Mouse (Mus musculus) hindbrain, postnatal 0 days (tissue): ENCODE data around the gene Rapgef4. TPM values are rescaled to one million over a fixed set of nuclear protein-coding genes. Genes with fewer than 3 reads are reported as not detected.
"Not testable (repeated sequence)": the region's sequence is repeated elsewhere in the genome, so short reads cannot be mapped to it uniquely, and the experiment has no call there.

Experiments used
- ATAC-seq: fragments of 200-750 bp; cut with Nextera tagmentation; 2 replicates; pipeline ENCODE4 v1.8.0; 2017; ENCODE audit warnings: mild to moderate bottlenecking, moderate TSS enrichment, moderate library complexity
- DNase-seq: peaks from one replicate; pipeline ENCODE4 v3.0.0-alpha.2; 2015; ENCODE audit warnings: low spot score
- H3K27ac ChIP-seq: fragments of 300-500 bp; sonication (generic); 2 replicates; pipeline ENCODE4 v1.5.1; 2014; ENCODE audit warnings: mild to moderate bottlenecking
- H3K27me3 ChIP-seq: fragments of 300-500 bp; sonication (generic); 2 replicates; pipeline ENCODE4 v1.6.1; 2014; ENCODE audit warnings: low read length, mixed read lengths; ENCODE audit not compliant: insufficient read depth
- H3K36me3 ChIP-seq: fragments of 300-500 bp; sonication (generic); 2 replicates; pipeline ENCODE4 v1.6.1; 2014; ENCODE audit warnings: low read length, mixed read lengths; ENCODE audit not compliant: insufficient read depth
- H3K4me1 ChIP-seq: fragments of 300-500 bp; sonication (generic); 2 replicates; pipeline ENCODE4 v1.6.1; 2014; ENCODE audit warnings: antibody characterized with exemption, low read length, mixed read lengths; ENCODE audit not compliant: insufficient read depth
- H3K4me2 ChIP-seq: fragments of 300-500 bp; sonication (generic); 2 replicates; pipeline ENCODE4 v1.6.1; 2014; ENCODE audit warnings: low read depth, mild to moderate bottlenecking, low read length, moderate library complexity, mixed read lengths
- H3K4me3 ChIP-seq: fragments of 300-500 bp; sonication (generic); 2 replicates; pipeline ENCODE4 v1.5.1; 2014; ENCODE audit warnings: low read length
- H3K9ac ChIP-seq: fragments of 300-500 bp; sonication (generic); replicated peaks from 2 replicates; pipeline ENCODE4 v1.6.1; 2014; ENCODE audit warnings: mild to moderate bottlenecking, low read length, moderate library complexity, mixed read lengths
- H3K9me3 ChIP-seq: fragments of 300-500 bp; sonication (generic); 2 replicates; pipeline ENCODE4 v1.6.1; 2016; ENCODE audit warnings: low read length, mixed read lengths
- CTCF ChIP-seq: IDR thresholded peaks from 2 replicates; pipeline ENCODE4 v1.5.1; 2016; ENCODE audit warnings: antibody characterized with exemption, control low read depth, low read depth
- WGBS: fragments of 180-500 bp; shearing (Covaris S2); extraction: QIAGEN DNeasy Blood & Tissue Kit; methylation state at CpG from one replicate; pipeline ENCODE4 v1.1.7; 2014; 5-methylcytosine and 5-hydroxymethylcytosine counted together
- polyA plus RNA-seq: library from polyadenylated mRNA; unstranded; fragments of >200 nt; fragmentation: Nextera tagmentation; extraction: Ambion mirVana; gene quantifications from 2 replicates; pipeline ENCODE4 v1.2.1, GENCODE M21; 2015
- total RNA-seq: library from RNA; depleted of rRNA; stranded (reverse); fragments of >200 nt; gene quantifications from 2 replicates; pipeline ENCODE4 v1.2.3, GENCODE M21; 2014

Gene Rapgef4
- total and polyA plus RNA-seq, 2 experiments from 2014 or later = 47.3 to 104 TPM

GRCm38 (mm10) chr2:72056081-72056874, 75.2 kb downstream of the Rapgef4 start:
- Histone ChIP-seq H3K4me2 (peak overlapping the region; percentile 28), H3K4me3 (no peak overlapping the region), H3K9me3 (no peaks in the 10 kb centered on the region), H3K27me3 (no peaks in the 10 kb centered on the region), H3K9ac (no peak overlapping the region), H3K36me3 (no peaks in the 10 kb centered on the region), H3K4me1 (peaks cover 3% of the 10 kb centered on the region; the same call in 1 of the 2 replicates), H3K27ac (peak overlapping the region; percentile 45; the same call in 1 of the 2 replicates)
- TF ChIP-seq CTCF = no peak
- DNase-seq (no peak), ATAC-seq (no peak)
- WGBS = 62% methylated on average over 11 of the region's 11 CpGs

DNA sequence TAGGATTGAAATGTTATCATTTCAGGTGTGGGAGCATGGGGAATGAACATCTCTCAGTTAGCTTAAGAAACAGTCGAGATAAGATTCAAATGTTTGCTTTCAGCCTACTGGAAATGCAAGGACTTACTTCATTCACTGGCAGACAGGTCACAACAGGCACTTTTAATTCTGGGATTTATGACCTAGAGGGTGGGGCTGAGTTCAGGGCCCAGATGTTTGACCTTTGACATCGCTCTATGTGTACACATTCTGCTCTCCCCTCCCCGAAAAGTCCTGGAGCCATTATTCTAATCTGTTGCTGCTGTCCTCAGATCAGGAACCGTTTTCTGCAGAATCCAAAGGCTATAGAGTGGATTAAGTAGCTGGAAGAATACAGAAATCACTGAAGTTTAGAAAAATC, 81.9 kb downstream of the Rapgef4 start:
- DNase-seq (no peak), ATAC-seq (no peak)
- H3K36me3 ChIP-seq = no peaks in the 10 kb centered on the region
- H3K4me1 ChIP-seq = no peaks in the 10 kb centered on the region
- no peak overlapping the region for H3K27ac ChIP-seq
- H3K4me2 ChIP-seq = no peak overlapping the region
- H3K4me3 ChIP-seq = no peak overlapping the region
- H3K9me3 ChIP-seq = no peaks in the 10 kb centered on the region
- no peak for TF ChIP-seq CTCF
- H3K9ac ChIP-seq = no peak overlapping the region
- 72% methylated on average over 4 of the region's 4 CpGs for WGBS
- H3K27me3 ChIP-seq = no peaks in the 10 kb centered on the region

GRCm38 (mm10) chr2:72068505-72068904, 87.5 kb downstream of the Rapgef4 start:
- no peak overlapping the region for H3K4me2 ChIP-seq
- no peaks in the 10 kb centered on the region for H3K9me3 ChIP-seq
- DNase-seq = no peak
- 90% methylated on average over 9 of the region's 9 CpGs for WGBS
- no peak overlapping the region for H3K27ac ChIP-seq
- no peak for TF ChIP-seq CTCF
- ATAC-seq = no peak
- H3K36me3 ChIP-seq = no peaks in the 10 kb centered on the region
- no peaks in the 10 kb centered on the region for H3K4me1 ChIP-seq
- H3K27me3 ChIP-seq = no peaks in the 10 kb centered on the region
- no peak overlapping the region for H3K9ac ChIP-seq
- H3K4me3 ChIP-seq = no peak overlapping the region

- DNase-seq (no peak), ATAC-seq (no peak)
- Histone ChIP-seq H3K4me2 (no peak overlapping the region), H3K4me1 (no peaks in the 10 kb centered on the region), H3K36me3 (no peaks in the 10 kb centered on the region), H3K9ac (no peak overlapping the region), H3K27me3 (no peaks in the 10 kb centered on the region), H3K27ac (no peak overlapping the region), H3K4me3 (no peak overlapping the region), H3K9me3 (no peaks in the 10 kb centered on the region)
- 72% methylated on average over 8 of the region's 8 CpGs for WGBS
- TF ChIP-seq CTCF = no peak
These were observed 89.0 kb downstream of the Rapgef4 start for GRCm38 (mm10) chr2:72070086-72070485.

GRCm38 (mm10) chr2:72073121-72073520, 92.1 kb downstream of the Rapgef4 start:
- not testable (repeated sequence) for H3K4me2 ChIP-seq, DNase-seq, H3K4me1 ChIP-seq, H3K4me3 ChIP-seq, ATAC-seq, H3K27ac ChIP-seq, H3K9ac ChIP-seq, H3K9me3 ChIP-seq, H3K36me3 ChIP-seq, H3K27me3 ChIP-seq
- WGBS = 55% methylated on average over 1 of the region's 1 CpGs

DNA sequence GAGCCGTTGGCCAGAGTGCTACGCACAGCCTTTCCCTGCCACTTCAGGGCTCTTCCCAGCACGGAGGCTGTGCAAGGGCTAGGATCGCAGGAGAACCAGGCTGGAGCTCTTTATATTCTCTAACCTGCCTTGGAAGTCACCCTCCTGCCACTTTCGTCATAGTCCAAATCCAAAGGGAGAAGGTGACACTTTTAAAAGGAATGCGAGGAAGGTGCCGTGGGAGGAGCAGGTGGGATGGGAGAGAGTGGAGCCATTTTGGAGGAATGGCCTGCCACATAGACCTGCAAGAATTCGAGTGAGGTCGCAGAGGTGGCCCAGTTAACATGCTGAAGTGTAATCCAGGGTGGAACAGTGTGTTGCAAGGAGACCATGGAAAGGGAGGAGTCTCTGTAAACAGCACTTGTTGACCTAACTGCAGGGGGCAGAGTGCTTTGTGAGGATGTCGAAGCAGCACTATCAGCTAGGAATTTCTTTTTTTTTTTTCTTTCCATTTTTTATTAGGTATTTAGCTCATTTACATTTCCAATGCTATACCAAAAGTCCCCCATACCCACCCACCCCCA, 94.0 kb downstream of the Rapgef4 start:
- Histone ChIP-seq H3K9ac (no peak overlapping the region), H3K9me3 (no peaks in the 10 kb centered on the region), H3K27me3 (no peaks in the 10 kb centered on the region), H3K4me2 (no peak overlapping the region), H3K36me3 (no peaks in the 10 kb centered on the region), H3K27ac (no peak overlapping the region), H3K4me1 (no peaks in the 10 kb centered on the region), H3K4me3 (no peak overlapping the region)
- ATAC-seq = no peak
- no peak for TF ChIP-seq CTCF
- DNase-seq = no peak
- WGBS = 76% methylated on average over 10 of the region's 10 CpGs
